Mouse (Mus musculus) spleen, adult 2 months (tissue): ENCODE results near the gene Apon. TPM values are rescaled to one million over a fixed set of nuclear protein-coding genes. Genes with fewer than 3 reads are reported as not detected.
A peak's percentile ranks its signal among the peaks of the same experiment; 100 is the strongest.
"Not testable (repeated sequence)": the region's sequence is repeated elsewhere in the genome, so short reads cannot be mapped to it uniquely, and the experiment has no call there.

Source experiments
- DNase-seq, 2 experiments: peaks; one replicate each; pipeline versions ENCODE4 v3.0.0 to v3.0.0-alpha.2; 2012 to 2021; ENCODE audit warnings: low spot score in 2 of 2, low read depth in 1 of 2
- H3K27ac ChIP-seq: fragments of 200-500 bp; 2 replicates; pipeline ENCODE4 v1.5.1; 2012; ENCODE audit warnings: low read length, inconsistent platforms; ENCODE audit not compliant: insufficient read depth
- H3K27me3 ChIP-seq: fragments of 200-500 bp; 2 replicates; pipeline ENCODE4 v1.6.1; 2012; ENCODE audit warnings: mild to moderate bottlenecking, moderate library complexity, low read length, inconsistent platforms; ENCODE audit not compliant: control insufficient read depth, insufficient read depth
- H3K36me3 ChIP-seq: fragments of 200-500 bp; 2 replicates; pipeline ENCODE4 v1.6.1; 2012; ENCODE audit warnings: mild to moderate bottlenecking, low read length, inconsistent platforms; ENCODE audit not compliant: control insufficient read depth, insufficient read depth
- H3K4me1 ChIP-seq: fragments of 200-500 bp; 2 replicates; pipeline ENCODE4 v1.6.1; 2011; ENCODE audit warnings: inconsistent platforms; ENCODE audit not compliant: control insufficient read depth, insufficient read depth, insufficient read length
- H3K4me3 ChIP-seq: fragments of 200-500 bp; 2 replicates; pipeline ENCODE4 v1.5.1; 2011; ENCODE audit warnings: mild to moderate bottlenecking, inconsistent platforms; ENCODE audit not compliant: insufficient read depth, insufficient read length; ENCODE audit errors: extremely low read depth
- CTCF ChIP-seq: fragments of 200-500 bp; IDR thresholded peaks from 2 replicates; pipeline ENCODE4 v1.5.1; 2011; ENCODE audit warnings: mild to moderate bottlenecking, inconsistent platforms; ENCODE audit not compliant: insufficient read depth, insufficient read length, insufficient replicate concordance; ENCODE audit errors: extremely low read depth
- POLR2A ChIP-seq: fragments of 200-500 bp; IDR thresholded peaks from 2 replicates; pipeline ENCODE4 v1.6.1; 2011; ENCODE audit warnings: low read depth, low read length, inconsistent platforms
- WGBS: fragments of 180-500 bp; shearing (Covaris S2); methylation state at CpG from one replicate; pipeline ENCODE4 v1.1.7; 2018; 5-methylcytosine and 5-hydroxymethylcytosine counted together
- polyA plus RNA-seq: library from polyadenylated mRNA; depleted of rRNA; stranded (reverse); fragments of >200 nt; gene quantifications from 2 replicates; pipeline ENCODE4 v1.2.3, GENCODE M21; 2012

Gene Apon
- polyA plus RNA-seq, 1 experiment: 0.06 TPM

- DNase-seq: no peak
- H3K4me1 ChIP-seq: no peaks in the 10 kb centered on the region; the same call in 1 of the 2 replicates
- peak overlapping the region; percentile 64 for H3K27ac ChIP-seq
- peak overlapping the region; percentile 77 for H3K4me3 ChIP-seq
- TF ChIP-seq CTCF (no peak), POLR2A (no peak)
- H3K36me3 ChIP-seq: no peaks in the 10 kb centered on the region
- WGBS: 38% methylated on average over 7 of the region's 7 CpGs
- H3K27me3 ChIP-seq: no peaks in the 10 kb centered on the region
Measured at GRCm38 (mm10) chr10:128270866-128271265, 17.0 kb downstream of the Apon start.

- H3K4me3 ChIP-seq: no peak overlapping the region
- no peaks in the 10 kb centered on the region for H3K27me3 ChIP-seq
- no peaks in the 10 kb centered on the region; the same call in 1 of the 2 replicates for H3K4me1 ChIP-seq
- peaks cover 6% of the 10 kb centered on the region for H3K36me3 ChIP-seq
- 70% methylated on average over 2 of the region's 2 CpGs for WGBS
- no peak for DNase-seq
- no peak for TF ChIP-seq CTCF
- TF ChIP-seq POLR2A: no peak
- no peak overlapping the region for H3K27ac ChIP-seq
Measured at GRCm38 (mm10) chr10:128271883-128272282, 18.0 kb downstream of the Apon start.

GRCm38 (mm10) chr10:128272819-128273439 lies 19.0 kb downstream of the Apon start:
- not testable (repeated sequence) for H3K27me3 ChIP-seq, H3K4me3 ChIP-seq, H3K4me1 ChIP-seq, H3K27ac ChIP-seq, DNase-seq
- peaks cover 14% of the 10 kb centered on the region for H3K36me3 ChIP-seq
- 82% methylated on average over 6 of the region's 7 CpGs for WGBS

- H3K4me3 ChIP-seq, DNase-seq, H3K27me3 ChIP-seq, H3K27ac ChIP-seq, H3K4me1 ChIP-seq: not testable (repeated sequence)
- H3K36me3 ChIP-seq: peaks cover 31% of the 10 kb centered on the region
- WGBS: 95% methylated on average over 1 of the region's 1 CpGs
Measured at GRCm38 (mm10) chr10:128275374-128275773, 21.5 kb downstream of the Apon start.

- no peak for TF ChIP-seq CTCF
- TF ChIP-seq POLR2A: no peak
- DNase-seq: no peak
- Histone ChIP-seq H3K4me3 (no peak overlapping the region), H3K27me3 (no peaks in the 10 kb centered on the region), H3K4me1 (no peaks in the 10 kb centered on the region), H3K27ac (no peak overlapping the region), H3K36me3 (peaks cover 47% of the 10 kb centered on the region)
- WGBS: 88% methylated on average over 6 of the region's 6 CpGs
Measured at GRCm38 (mm10) chr10:128278158-128278557, 24.3 kb downstream of the Apon start.

- Histone ChIP-seq H3K27me3 (no peaks in the 10 kb centered on the region), H3K4me1 (no peaks in the 10 kb centered on the region), H3K36me3 (peaks cover 65% of the 10 kb centered on the region), H3K4me3 (no peak overlapping the region), H3K27ac (no peak overlapping the region)
- 90% methylated on average over 6 of the region's 6 CpGs for WGBS
- no peak for DNase-seq
- no peak for TF ChIP-seq CTCF
- TF ChIP-seq POLR2A: no peak
Measured at GRCm38 (mm10) chr10:128280943-128281342, 27.0 kb downstream of the Apon start.

GRCm38 (mm10) chr10:128281682-128282081 lies 27.8 kb downstream of the Apon start:
- H3K36me3 ChIP-seq: peaks cover 64% of the 10 kb centered on the region
- TF ChIP-seq POLR2A (no peak), CTCF (no peak)
- no peaks in the 10 kb centered on the region for H3K27me3 ChIP-seq
- H3K4me1 ChIP-seq: no peaks in the 10 kb centered on the region
- no peak overlapping the region for H3K27ac ChIP-seq
- H3K4me3 ChIP-seq: no peak overlapping the region
- WGBS: 94% methylated on average over 14 of the region's 14 CpGs
- DNase-seq: no peak
